Mouse (Mus musculus) heart, postnatal 0 days (tissue): Measurements from ENCODE around the gene Grb10. TPM values are rescaled to one million over a fixed set of nuclear protein-coding genes. Genes with fewer than 3 reads are reported as not detected.

Experiments
- ATAC-seq: fragments of 200-750 bp; cut with Nextera tagmentation; 2 replicates; pipeline ENCODE4 v1.8.0; 2017; ENCODE audit warnings: low read depth, moderate number of reproducible peaks, moderate library complexity; ENCODE audit not compliant: insufficient read depth
- DNase-seq: peaks from one replicate; pipeline ENCODE4 v3.0.0-alpha.2; 2016; ENCODE audit warnings: low spot score
- H3K27ac ChIP-seq: fragments of 300-500 bp; sonication (generic); 2 replicates; pipeline ENCODE4 v1.5.1; 2014; ENCODE audit warnings: low read depth, mild to moderate bottlenecking
- H3K27me3 ChIP-seq: fragments of 300-500 bp; sonication (generic); 2 replicates; pipeline ENCODE4 v1.6.1; 2014; ENCODE audit warnings: low read length, mixed read lengths; ENCODE audit not compliant: control insufficient read depth, insufficient read depth
- H3K36me3 ChIP-seq: fragments of 300-500 bp; sonication (generic); replicated peaks from 2 replicates; pipeline ENCODE4 v1.6.1; 2014; ENCODE audit warnings: low read length, mixed read lengths; ENCODE audit not compliant: control insufficient read depth, insufficient read depth
- H3K4me1 ChIP-seq: fragments of 300-500 bp; sonication (generic); 2 replicates; pipeline ENCODE4 v1.6.1; 2014; ENCODE audit warnings: antibody characterized with exemption; ENCODE audit not compliant: control insufficient read depth, insufficient read depth
- H3K4me2 ChIP-seq: fragments of 300-500 bp; sonication (generic); 2 replicates; pipeline ENCODE4 v1.6.1; 2014; ENCODE audit warnings: low read depth, mild to moderate bottlenecking, low read length, moderate library complexity
- H3K4me3 ChIP-seq: fragments of 300-500 bp; sonication (generic); 2 replicates; pipeline ENCODE4 v1.5.1; 2014; ENCODE audit warnings: low read depth, low read length
- H3K9ac ChIP-seq: fragments of 300-500 bp; sonication (generic); replicated peaks from 2 replicates; pipeline ENCODE4 v1.6.1; 2014; ENCODE audit warnings: low read depth, low read length, mixed read lengths
- H3K9me3 ChIP-seq: fragments of 300-500 bp; sonication (generic); replicated peaks from 2 replicates; pipeline ENCODE4 v1.6.1; 2016; ENCODE audit warnings: low read length; ENCODE audit not compliant: control insufficient read depth
- CTCF ChIP-seq: IDR thresholded peaks from 2 replicates; pipeline ENCODE4 v1.5.1; 2016; ENCODE audit warnings: antibody characterized with exemption, control low read depth, low read depth
- EP300 ChIP-seq: IDR thresholded peaks from 2 replicates; pipeline ENCODE4 v1.6.1; 2016; ENCODE audit warnings: antibody characterized with exemption, low read depth
- whole genome bisulfite sequencing: fragments of 180-500 bp; shearing (Covaris S2); extraction: QIAGEN DNeasy Blood & Tissue Kit; methylation state at CpG from one replicate; pipeline ENCODE4 v1.1.7; 2014; 5-methylcytosine and 5-hydroxymethylcytosine counted together
- polyA plus RNA-seq: library from polyadenylated mRNA; unstranded; fragments of >200 nt; fragmentation: Nextera tagmentation; extraction: Ambion mirVana; gene quantifications from 2 replicates; pipeline ENCODE4 v1.2.1, GENCODE M21; 2015
- total RNA-seq: library from RNA; depleted of rRNA; stranded (reverse); fragments of >200 nt; gene quantifications from 2 replicates; pipeline ENCODE4 v1.2.3, GENCODE M21; 2014; ENCODE audit warnings: low replicate concordance; rRNA removed

The Grb10 gene
- total RNA-seq, result 687 and 726 TPM in 2 replicates
- 190 and 200 TPM in 2 replicates for polyA plus RNA-seq

DNA sequence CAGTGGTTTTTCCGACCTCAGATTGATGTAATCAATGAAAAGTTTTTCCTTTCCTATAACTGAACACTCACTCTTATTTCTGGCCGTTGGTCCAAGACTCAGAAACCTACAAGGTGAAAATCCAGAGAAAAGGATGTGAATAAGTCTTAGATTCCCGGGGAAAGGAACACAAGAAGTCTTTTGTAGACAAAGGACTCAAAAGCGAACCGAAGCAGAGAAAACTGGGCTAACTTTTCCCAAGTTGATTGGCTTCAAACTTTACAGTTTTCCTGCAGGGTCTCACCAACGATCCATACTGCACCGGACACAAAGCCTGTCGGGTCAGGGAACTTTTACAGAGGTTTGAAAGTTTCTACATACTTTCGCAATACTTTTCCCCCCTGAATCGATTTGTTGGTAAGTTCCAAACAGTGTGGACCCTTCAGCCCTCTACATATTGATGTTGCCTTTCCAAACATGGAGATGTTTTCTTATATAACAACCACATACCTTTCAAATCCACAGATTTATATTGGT is at the start of gene Grb10:
Gene Grb10, minus strand, starts transcription at position 214 of the 516 bp plus-strand sequence.
- peak within 1 kb of the TSS; percentile 96 for H3K27ac ChIP-seq
- DNase-seq (no peak), ATAC-seq (no peak)
- H3K4me2 ChIP-seq, result peak within 1 kb of the TSS; percentile 71
- no peaks in the 10 kb centered on the region for H3K36me3 ChIP-seq
- peaks cover 83% of the 10 kb centered on the region for H3K27me3 ChIP-seq
- no peaks in the 10 kb centered on the region for H3K4me1 ChIP-seq
- peak within 1 kb of the TSS; percentile 79 for H3K4me3 ChIP-seq
- H3K9ac ChIP-seq, result peak within 1 kb of the TSS; percentile 98
- TF ChIP-seq CTCF, result no peak
- no peak for TF ChIP-seq EP300
- H3K9me3 ChIP-seq, result no peaks in the 10 kb centered on the region
- 31% methylated on average over 10 of the region's 10 CpGs for WGBS

DNA sequence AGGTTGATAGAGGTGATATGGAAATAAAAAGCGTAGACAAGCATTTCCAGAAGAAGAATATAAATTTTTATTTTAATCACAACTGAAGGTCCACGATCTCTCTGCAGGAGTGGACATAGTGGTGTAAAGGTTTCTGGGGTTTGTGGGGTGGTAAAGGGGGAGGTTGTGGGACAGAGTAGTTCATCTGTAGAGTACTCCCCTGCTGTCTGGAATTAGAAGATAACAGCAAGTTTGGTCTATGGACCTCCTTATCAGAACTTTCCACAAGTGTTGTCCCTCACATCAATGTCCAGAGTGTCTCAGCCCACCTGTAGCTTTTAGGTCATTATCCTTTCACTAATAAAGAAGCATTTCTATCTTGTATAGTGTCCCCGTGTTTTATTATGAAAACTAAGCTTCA is 43.2 kb upstream of the Grb10 start:
- no peak overlapping the region for H3K4me3 ChIP-seq
- no peaks in the 10 kb centered on the region for H3K36me3 ChIP-seq
- H3K4me1 ChIP-seq, result no peaks in the 10 kb centered on the region
- H3K9me3 ChIP-seq, result no peaks in the 10 kb centered on the region
- no peak for TF ChIP-seq CTCF
- no peak for TF ChIP-seq EP300
- ATAC-seq (no peak), DNase-seq (no peak)
- H3K4me2 ChIP-seq, result no peak overlapping the region
- no peaks in the 10 kb centered on the region for H3K27me3 ChIP-seq
- no peak overlapping the region for H3K9ac ChIP-seq
- 75% methylated on average over 3 of the region's 3 CpGs for WGBS
- no peak overlapping the region for H3K27ac ChIP-seq

DNA sequence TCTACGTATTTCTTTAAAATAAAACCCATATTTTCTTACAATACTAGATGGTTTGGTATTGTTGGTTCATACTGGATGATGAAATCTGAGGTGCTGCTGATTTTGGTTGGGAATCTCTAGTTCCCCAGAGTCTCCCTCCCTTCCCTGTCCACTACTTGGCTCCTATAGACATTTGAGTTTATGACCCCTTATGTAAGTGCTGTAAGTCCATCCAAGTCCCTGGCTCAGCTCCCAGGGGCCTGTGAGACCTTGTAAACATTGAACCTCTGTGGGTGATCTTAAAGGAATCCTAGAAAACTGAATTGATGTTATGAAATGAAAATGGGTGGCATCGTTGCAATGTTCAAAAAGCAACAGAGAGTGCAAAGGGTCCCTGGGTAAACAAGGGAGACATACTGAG is 40.7 kb upstream of the Grb10 start:
- Histone ChIP-seq H3K36me3 (no peaks in the 10 kb centered on the region), H3K27me3 (no peaks in the 10 kb centered on the region), H3K4me1 (no peaks in the 10 kb centered on the region), H3K27ac (no peak overlapping the region), H3K4me2 (no peak overlapping the region), H3K4me3 (no peak overlapping the region), H3K9ac (no peak overlapping the region), H3K9me3 (no peaks in the 10 kb centered on the region)
- no peak for TF ChIP-seq EP300
- no peak for TF ChIP-seq CTCF
- DNase-seq, result no peak
- ATAC-seq, result no peak
- 75% methylated on average over 2 of the region's 2 CpGs for WGBS

DNA sequence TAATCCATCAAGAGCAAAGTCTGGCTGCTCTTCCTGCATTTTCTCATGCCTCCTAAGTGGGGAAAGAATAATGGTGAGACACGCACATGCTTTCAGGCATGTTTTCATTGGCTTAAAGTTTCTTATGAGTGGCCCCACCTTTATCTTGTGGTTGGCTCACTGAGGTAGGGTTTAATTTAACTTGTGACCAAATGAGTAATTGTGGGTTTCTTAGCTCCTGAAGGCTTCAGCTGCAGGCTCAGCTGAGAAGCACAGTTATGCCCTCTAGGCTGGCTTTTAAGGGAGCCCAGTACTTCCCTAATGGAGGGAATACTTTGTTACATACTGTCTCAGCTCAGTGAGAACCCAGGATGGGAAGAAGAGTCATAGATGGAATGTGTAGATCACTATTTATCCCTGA is 37.0 kb upstream of the Grb10 start:
- Histone ChIP-seq H3K9ac (no peak overlapping the region), H3K36me3 (no peaks in the 10 kb centered on the region), H3K4me2 (no peak overlapping the region), H3K27ac (no peak overlapping the region), H3K4me1 (no peaks in the 10 kb centered on the region), H3K9me3 (no peaks in the 10 kb centered on the region), H3K4me3 (no peak overlapping the region), H3K27me3 (no peaks in the 10 kb centered on the region)
- DNase-seq (no peak), ATAC-seq (no peak)
- WGBS, result 80% methylated on average over 1 of the region's 1 CpGs
- TF ChIP-seq CTCF (no peak), EP300 (no peak)

DNA sequence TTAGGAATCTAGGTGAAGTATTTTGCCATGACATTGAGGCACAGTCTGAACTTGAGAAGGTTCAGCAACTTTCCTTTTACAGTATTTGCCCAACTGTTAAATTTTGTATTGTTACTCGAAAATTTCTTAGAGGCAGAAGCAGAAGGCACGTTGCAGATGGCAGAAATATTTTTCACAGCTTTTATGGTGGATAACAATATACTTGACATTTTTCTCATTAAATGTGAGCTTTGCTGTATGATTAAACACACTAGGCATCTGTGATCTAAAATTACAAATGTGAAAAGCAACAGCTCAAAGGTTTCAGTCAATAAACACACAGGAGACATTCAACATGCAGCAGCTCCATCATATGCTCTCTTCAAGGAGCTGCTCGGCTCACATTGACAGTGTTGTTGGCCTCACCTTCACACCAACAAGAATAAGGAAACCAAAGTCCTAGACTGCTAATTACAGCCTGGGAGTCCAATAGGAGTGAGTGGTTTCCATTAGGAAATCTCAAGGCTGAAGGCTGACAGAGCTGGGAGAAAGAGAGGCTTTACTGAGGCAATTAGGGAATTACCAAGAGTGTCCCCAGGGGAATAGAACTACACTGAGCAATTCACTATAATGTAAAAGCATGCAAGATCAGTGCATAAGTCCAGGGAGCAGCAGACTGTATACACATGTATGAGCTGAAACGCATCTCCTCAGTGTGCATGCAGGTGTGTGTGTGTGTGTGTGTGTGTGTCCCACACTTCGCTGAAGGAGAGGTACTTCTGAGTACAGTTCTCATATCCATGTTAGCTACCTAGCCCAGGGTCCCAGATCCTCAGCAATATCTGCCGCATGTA is 35.1 kb upstream of the Grb10 start:
- H3K9me3 ChIP-seq, result no peaks in the 10 kb centered on the region
- H3K9ac ChIP-seq, result no peak overlapping the region
- H3K4me3 ChIP-seq, result no peak overlapping the region
- ATAC-seq (no peak), DNase-seq (no peak)
- WGBS, result 80% methylated on average over 6 of the region's 6 CpGs
- TF ChIP-seq EP300, result no peak
- TF ChIP-seq CTCF, result no peak
- H3K4me1 ChIP-seq, result no peaks in the 10 kb centered on the region
- no peaks in the 10 kb centered on the region for H3K36me3 ChIP-seq
- no peak overlapping the region for H3K4me2 ChIP-seq
- no peak overlapping the region for H3K27ac ChIP-seq
- H3K27me3 ChIP-seq, result no peaks in the 10 kb centered on the region
